Mouse (Mus musculus): ENCODE results near the gene Skint10.

The Skint10 gene

GRCm38 (mm10) chr4:112774766-112775165 is at the start of gene Skint10:
TSS of gene Skint10 (minus strand) at chr4:112774866.
- no peak for DNase-seq (ENCODE audit: low spot score)

DNA sequence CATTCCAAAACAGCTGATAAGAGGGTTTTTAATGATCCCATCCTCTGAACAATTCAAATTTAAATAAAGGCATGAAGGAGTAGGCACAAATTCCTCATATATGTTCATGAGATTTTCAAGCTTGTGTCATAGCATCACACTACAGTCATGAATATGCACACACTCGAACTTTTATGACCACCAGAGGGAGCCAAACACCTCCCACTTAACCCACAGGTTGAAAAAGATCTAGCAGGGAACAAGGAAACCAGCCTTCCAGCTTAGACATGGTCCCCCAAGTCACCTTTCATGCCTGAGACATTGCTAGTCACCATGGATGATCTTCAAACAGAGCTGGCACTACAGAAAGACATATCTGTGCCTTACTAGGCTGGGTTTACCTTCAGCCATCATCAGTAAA is 16.0 kb upstream of the Skint10 start:
- DNase-seq (ENCODE audit: low spot score) = no peak

Measured in ovary, postnatal 10 days (tissue).